In genomic region chr6:70722298-70722697, GRCm38 (mm10) we compare ENCODE assay signal across 25 mouse cellular contexts.
"Had no signal": no experiment of that assay in that cellular context is flagged by ENCODE, and none has a peak within 500 bp of the region (broad histone marks: within the 10 kb centered on the region; RNA-seq: fewer than 3 reads in every experiment).

No protein-coding gene starts in this region.

- ATAC-seq: hindbrain, embryonic 16.5 days; inflammation-experienced regulatory T-cells, adult 6 months; intestine, embryonic 15.5 days; intestine, postnatal 0 days had no signal

- H3K9ac ChIP-seq: heart, embryonic 12.5 days; hindbrain, embryonic 12.5 days; hindbrain, embryonic 14.5 days; intestine, embryonic 15.5 days; limb, embryonic 12.5 days had no signal

- H3K27me3 ChIP-seq: heart, embryonic 12.5 days; hindbrain, embryonic 12.5 days; intestine, embryonic 15.5 days; limb, embryonic 12.5 days had no signal

- H3K9me3 ChIP-seq: heart, embryonic 10.5 days; heart, embryonic 12.5 days; hindbrain, embryonic 10.5 days; hindbrain, embryonic 12.5 days; intestine, embryonic 15.5 days; limb, embryonic 10.5 days; limb, embryonic 12.5 days had no signal

- H3K4me1 ChIP-seq: heart, embryonic 10.5 days; heart, embryonic 12.5 days; hindbrain, embryonic 10.5 days; hindbrain, embryonic 12.5 days; intestine, embryonic 15.5 days; limb, embryonic 10.5 days; limb, embryonic 12.5 days had no signal

- H3K36me3 ChIP-seq: heart, embryonic 10.5 days; heart, embryonic 12.5 days; hindbrain, embryonic 10.5 days; hindbrain, embryonic 12.5 days; intestine, embryonic 15.5 days; limb, embryonic 10.5 days; limb, embryonic 12.5 days had no signal

- H3K4me2 ChIP-seq: heart, embryonic 12.5 days; hindbrain, embryonic 12.5 days; hindbrain, embryonic 14.5 days; intestine, embryonic 15.5 days; limb, embryonic 12.5 days had no signal

- H3K4me3 ChIP-seq: gastrocnemius, adult 2 months; heart, embryonic 10.5 days; heart, embryonic 12.5 days; hindbrain, embryonic 10.5 days; hindbrain, embryonic 12.5 days; intestine, embryonic 15.5 days; layer of hippocampus, adult 2 months; left cerebral cortex, adult 2 months; limb, embryonic 10.5 days; limb, embryonic 12.5 days had no signal

- H3K27ac ChIP-seq: gastrocnemius, adult 2 months; heart, embryonic 10.5 days; hindbrain, embryonic 10.5 days; hindbrain, embryonic 12.5 days; hindbrain, embryonic 14.5 days; intestine, embryonic 15.5 days; layer of hippocampus, adult 2 months; left cerebral cortex, adult 2 months; limb, embryonic 10.5 days; limb, embryonic 12.5 days had no signal

- DNase-seq: gastrocnemius, adult 2 months; gastrocnemius, postnatal 10 days; gastrocnemius, postnatal 25 days; heart, adult 18-20 months; heart, postnatal 10 days; heart, postnatal 4 days; kidney, adult 18-20 months; kidney, adult 8-10 months; kidney, postnatal 10 days; kidney, postnatal 25 days; kidney, postnatal 4 days; liver had no signal
